Mouse (Mus musculus) gastrocnemius, postnatal 36 days (tissue): ENCODE results near the gene Acot5. TPM values are rescaled to one million over a fixed set of nuclear protein-coding genes. Genes with fewer than 3 reads are reported as not detected.

Experiments
- DNase-seq, 2 experiments: peaks; one replicate each; pipeline ENCODE4 v3.0.0; 2022
- intact Hi-C: fragments of 180-260 bp; cut with DNase I; formaldehyde crosslinking; loops from one replicate; pipeline ENCODE4 v1.15.1; 2025
- total RNA-seq, 2 experiments: library from RNA; stranded (reverse); gene quantifications; 2 replicates each; pipeline ENCODE4 v1.2.3; 2021

Gene Acot5
- total RNA-seq, 2 experiments from 2014 or later: not detected

GRCm38 (mm10) chr12:84110814-84111213 is 41.7 kb downstream of the Acot5 start:
- intact Hi-C loops: no loop called here

GRCm38 (mm10) chr12:84113676-84114075 is 44.6 kb downstream of the Acot5 start:
- intact Hi-C loops: no loop called here
- no peak for DNase-seq

More at GRCm38 (mm10) chr12:84110814-84111213, 41.7 kb downstream of the Acot5 start:
- no peak for DNase-seq

GRCm38 (mm10) chr12:84114153-84114994 is 45.2 kb downstream of the Acot5 start, which contains the start of gene Dnal1:
Gene Dnal1, plus strand, starts transcription at chr12:84114366.
- DNase-seq: peak; percentile 81 to 90
- intact Hi-C loops: no loop called here

- no peak for DNase-seq
- intact Hi-C loops: no loop called here
These were observed 50.5 kb downstream of the Acot5 start for GRCm38 (mm10) chr12:84119584-84119983.

Other genes with a start within 250 kb of the Acot5 start
- 10 to 100 TPM; 13.8 to 17.3 TPM for gene Numb, start 147.4 kb upstream of the Acot5 start, total RNA-seq
- 1 to 10 TPM; 3.2 to 4.1 TPM for gene Riox1, start 118.7 kb upstream of the Acot5 start, total RNA-seq
- not detected for gene Heatr4, start 84.5 kb upstream of the Acot5 start, total RNA-seq
- 10 to 100 TPM; 16.6 to 28.5 TPM for gene Acot2, start 81.5 kb upstream of the Acot5 start, total RNA-seq
- gene Acot1, start 59.8 kb upstream of the Acot5 start, total RNA-seq: 1 to 10 TPM; 3.8 to 7.4 TPM
- under 1 TPM; 0.10 to 0.15 TPM for gene Acot4, start 30.9 kb upstream of the Acot5 start, total RNA-seq
- not detected for gene Gm49366, start 30.4 kb upstream of the Acot5 start, total RNA-seq
- not detected for gene Acot3, start 17.2 kb upstream of the Acot5 start, total RNA-seq
- 1 to 10 TPM; 1.4 to 2.2 TPM for gene Acot6, start 31.3 kb downstream of the Acot5 start, total RNA-seq
- 1 to 10 TPM; 5.9 to 8.1 TPM for gene Dnal1, start 45.0 kb downstream of the Acot5 start, total RNA-seq
- gene Pnma1, start 79.2 kb downstream of the Acot5 start, total RNA-seq: under 1 TPM; 0.15 to 0.18 TPM
- gene Elmsan1, start 149.6 kb downstream of the Acot5 start, total RNA-seq: 10 to 100 TPM in 1 of 2 experiments, 1 to 10 TPM in 1; 6.5 to 10.4 TPM
- gene Ptgr2, start 215.9 kb downstream of the Acot5 start, total RNA-seq: 10 to 100 TPM; 61.1 to 67.9 TPM
- 10 to 100 TPM; 16.5 to 18.2 TPM for gene Zfp410, start 247.5 kb downstream of the Acot5 start, total RNA-seq